Mouse (Mus musculus) limb, embryonic 12.5 days (tissue): ENCODE measurements at regions not wholly inside any gene's neighbourhood (a gene's known extent, or its start where the extent isn't known, plus 50 kb on each side); places are given as distances from the start of the nearest gene placed in this dataset.

Source experiments
- ATAC-seq: fragments of 200-750 bp; cut with Nextera tagmentation; 2 replicates; pipeline ENCODE4 v1.8.0; 2017; ENCODE audit warnings: low read depth, moderate TSS enrichment; ENCODE audit not compliant: insufficient number of reproducible peaks, insufficient read depth, low FRiP score, low TSS enrichment
- H3K27ac ChIP-seq: fragments of 300-500 bp; sonication (generic); 2 replicates; pipeline ENCODE4 v1.5.1; 2016; ENCODE audit warnings: mild to moderate bottlenecking, moderate library complexity
- H3K27me3 ChIP-seq: fragments of 300-500 bp; sonication (generic); 2 replicates; pipeline ENCODE4 v1.6.1; 2016; ENCODE audit warnings: mild to moderate bottlenecking, moderate library complexity
- H3K36me3 ChIP-seq: fragments of 300-500 bp; sonication (generic); 2 replicates; pipeline ENCODE4 v1.6.1; 2016; ENCODE audit warnings: mild to moderate bottlenecking, moderate library complexity
- H3K4me1 ChIP-seq: fragments of 300-500 bp; sonication (generic); replicated peaks from 2 replicates; pipeline ENCODE4 v1.6.1; 2016
- H3K4me2 ChIP-seq: fragments of 300-500 bp; sonication (generic); 2 replicates; pipeline ENCODE4 v1.6.1; 2016; ENCODE audit warnings: mild to moderate bottlenecking, moderate library complexity
- H3K4me3 ChIP-seq: fragments of 300-500 bp; sonication (generic); replicated peaks from 2 replicates; pipeline ENCODE4 v1.5.1; 2016; ENCODE audit warnings: mild to moderate bottlenecking
- H3K9ac ChIP-seq: fragments of 300-500 bp; sonication (generic); replicated peaks from 2 replicates; pipeline ENCODE4 v1.6.1; 2016; ENCODE audit warnings: mild to moderate bottlenecking, moderate library complexity
- H3K9me3 ChIP-seq: fragments of 300-500 bp; sonication (generic); 2 replicates; pipeline ENCODE4 v1.6.1; 2016; ENCODE audit warnings: mild to moderate bottlenecking, moderate library complexity
- WGBS: fragments of 180-500 bp; shearing (Covaris S2); methylation state at CpG from one replicate; pipeline ENCODE4 v1.1.7; 2016; 5-methylcytosine and 5-hydroxymethylcytosine counted together

DNA sequence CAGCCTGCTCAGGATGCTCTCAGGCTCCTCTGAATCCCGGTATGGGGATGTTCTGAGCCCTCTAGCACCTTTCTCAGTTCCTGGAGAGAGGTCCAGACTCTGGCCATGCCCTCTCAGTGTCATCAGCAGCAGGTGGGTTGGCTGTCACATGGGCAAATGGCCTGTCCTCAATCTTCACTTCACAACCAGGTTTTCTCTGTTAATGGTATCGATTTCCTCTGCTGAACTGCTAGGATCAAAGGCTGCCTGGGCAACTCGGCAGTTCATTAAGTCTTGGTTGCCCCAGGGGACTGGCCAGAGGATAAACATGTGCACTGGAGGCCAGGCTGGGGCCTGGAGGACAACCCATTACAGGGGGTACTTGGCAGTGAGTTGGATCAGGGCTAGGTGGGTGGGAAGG is 156.2 kb downstream of the Trim29 start:
- H3K27me3 ChIP-seq: peaks cover 3% of the 10 kb centered on the region; the same call in 1 of the 2 replicates
- H3K4me2 ChIP-seq: no peak overlapping the region
- no peak for ATAC-seq
- no peak overlapping the region for H3K9ac ChIP-seq
- WGBS: 15% methylated on average over 3 of the region's 3 CpGs
- H3K36me3 ChIP-seq: no peaks in the 10 kb centered on the region
- peaks cover 8% of the 10 kb centered on the region for H3K4me1 ChIP-seq
- no peak overlapping the region for H3K27ac ChIP-seq
- no peaks in the 10 kb centered on the region for H3K9me3 ChIP-seq
- H3K4me3 ChIP-seq: no peak overlapping the region

DNA sequence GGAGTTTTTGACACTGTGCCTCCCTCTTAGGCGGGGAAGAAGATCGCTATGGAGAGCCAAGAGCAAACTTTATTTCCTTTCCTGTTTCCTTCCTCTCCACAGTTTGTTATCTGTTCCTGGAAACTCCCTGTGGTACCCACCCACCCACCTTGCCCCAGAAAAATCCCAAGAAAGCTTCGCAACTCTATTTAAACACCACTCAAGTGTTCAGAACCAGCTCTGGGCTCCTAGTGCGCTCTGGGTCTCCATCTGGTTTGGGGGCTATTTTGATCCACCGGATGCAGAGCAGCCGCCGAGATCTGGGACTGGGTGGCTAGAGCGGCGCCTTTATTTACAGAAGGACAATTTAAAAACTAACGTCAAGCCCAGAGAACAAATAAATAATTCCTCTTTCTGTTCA is 158.6 kb downstream of the Trim29 start:
- 86% methylated on average over 10 of the region's 10 CpGs for WGBS

DNA sequence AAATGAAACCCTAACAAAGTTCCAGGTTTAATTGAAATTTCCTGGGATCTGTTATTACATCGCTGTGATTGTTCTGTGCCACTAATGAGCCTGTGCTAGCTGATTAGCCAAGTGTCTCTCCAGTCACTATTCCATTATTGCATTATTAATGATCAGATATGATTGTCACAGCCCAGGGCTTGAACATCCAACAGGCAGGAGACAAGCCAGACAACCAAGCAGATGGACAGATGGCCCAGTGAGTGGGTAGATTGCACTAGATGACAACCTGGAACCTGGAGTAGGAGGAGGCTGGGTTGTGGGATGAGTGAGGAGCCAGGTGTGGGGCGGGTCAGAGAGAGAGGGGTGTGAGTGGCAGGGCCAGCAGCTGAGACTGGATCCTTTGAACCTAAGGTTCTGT is 161.6 kb downstream of the Trim29 start:
- ATAC-seq: no peak
- 67% methylated on average over 2 of the region's 2 CpGs for WGBS
- no peak overlapping the region for H3K4me3 ChIP-seq
- H3K27me3 ChIP-seq: peaks cover 9% of the 10 kb centered on the region
- no peak overlapping the region for H3K4me2 ChIP-seq
- no peak overlapping the region for H3K9ac ChIP-seq
- H3K36me3 ChIP-seq: no peaks in the 10 kb centered on the region
- no peak overlapping the region for H3K27ac ChIP-seq
- H3K9me3 ChIP-seq: no peaks in the 10 kb centered on the region
- H3K4me1 ChIP-seq: peaks cover 5% of the 10 kb centered on the region; the same call in 1 of the 2 replicates

More for the DNA sequence above, 158.6 kb downstream of the Trim29 start:
- H3K9ac ChIP-seq: no peak overlapping the region
- H3K9me3 ChIP-seq: no peaks in the 10 kb centered on the region
- H3K4me3 ChIP-seq: no peak overlapping the region
- no peak overlapping the region for H3K27ac ChIP-seq
- no peak for ATAC-seq
- no peak overlapping the region for H3K4me2 ChIP-seq
- peaks cover 8% of the 10 kb centered on the region for H3K27me3 ChIP-seq
- H3K36me3 ChIP-seq: no peaks in the 10 kb centered on the region
- H3K4me1 ChIP-seq: peaks cover 12% of the 10 kb centered on the region

DNA sequence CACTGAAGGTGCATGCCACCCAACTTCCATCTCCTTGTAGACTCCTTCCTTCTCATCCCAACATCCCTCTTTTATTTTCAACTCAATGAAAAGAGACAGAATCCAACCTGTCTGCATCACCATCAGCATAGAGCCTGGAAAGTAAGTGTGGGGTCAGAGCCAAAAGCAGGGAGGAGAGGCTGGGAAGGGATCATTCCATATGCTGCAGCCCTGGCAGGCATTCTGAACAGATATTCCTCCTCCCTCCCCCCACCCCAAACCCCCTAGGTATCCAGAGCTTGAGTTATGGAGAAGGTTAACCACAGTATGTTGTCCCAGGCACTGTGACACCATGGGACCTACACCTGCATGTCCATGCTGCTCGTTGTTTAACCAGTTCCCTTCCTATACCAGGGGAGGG is 162.5 kb downstream of the Trim29 start:
- Histone ChIP-seq H3K36me3 (no peaks in the 10 kb centered on the region), H3K9me3 (no peaks in the 10 kb centered on the region), H3K4me3 (no peak overlapping the region), H3K9ac (no peak overlapping the region), H3K27me3 (peaks cover 9% of the 10 kb centered on the region), H3K4me2 (no peak overlapping the region), H3K4me1 (peaks cover 4% of the 10 kb centered on the region; the same call in 1 of the 2 replicates), H3K27ac (no peak overlapping the region)
- 76% methylated on average over 1 of the region's 1 CpGs for WGBS
- ATAC-seq: no peak

DNA sequence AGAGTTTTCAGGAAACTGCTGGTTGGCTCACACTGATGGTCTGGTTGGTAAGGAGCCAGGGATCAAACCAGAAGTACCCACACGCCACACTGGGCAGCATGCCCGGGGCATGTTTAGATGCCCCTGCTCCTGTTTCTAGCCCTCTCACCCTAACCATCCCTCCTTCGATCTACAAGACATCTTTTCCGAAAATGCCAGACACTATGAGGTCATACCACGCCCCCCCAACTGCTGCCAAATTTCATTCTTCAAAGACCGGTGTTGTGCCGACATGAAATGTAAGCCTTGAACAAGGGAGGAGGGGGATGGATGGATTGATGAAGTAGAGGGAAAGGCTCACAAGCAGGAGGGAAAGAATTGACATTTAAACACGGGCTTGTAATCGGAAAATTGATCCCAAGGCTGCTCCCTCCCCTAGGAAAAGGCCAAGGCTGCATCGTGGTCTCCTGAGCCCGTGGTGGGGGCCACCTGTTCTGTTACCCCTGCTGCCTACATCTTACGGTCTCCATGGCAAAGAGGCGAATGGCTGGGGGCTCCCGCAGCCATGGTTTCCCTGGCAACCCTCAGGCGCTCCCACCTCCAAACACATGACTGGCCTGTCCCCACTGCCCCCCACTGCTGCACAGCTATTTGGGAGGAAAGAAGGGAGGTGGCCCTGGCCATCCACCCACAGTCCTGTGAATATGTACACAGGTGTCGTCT is 163.1 kb downstream of the Trim29 start:
- H3K36me3 ChIP-seq: no peaks in the 10 kb centered on the region
- WGBS: 65% methylated on average over 16 of the region's 16 CpGs
- no peak overlapping the region for H3K4me3 ChIP-seq
- H3K9me3 ChIP-seq: no peaks in the 10 kb centered on the region
- no peak overlapping the region for H3K27ac ChIP-seq
- peaks cover 4% of the 10 kb centered on the region; the same call in 1 of the 2 replicates for H3K4me1 ChIP-seq
- peaks cover 9% of the 10 kb centered on the region for H3K27me3 ChIP-seq
- H3K9ac ChIP-seq: no peak overlapping the region
- ATAC-seq: no peak
- no peak overlapping the region for H3K4me2 ChIP-seq

DNA sequence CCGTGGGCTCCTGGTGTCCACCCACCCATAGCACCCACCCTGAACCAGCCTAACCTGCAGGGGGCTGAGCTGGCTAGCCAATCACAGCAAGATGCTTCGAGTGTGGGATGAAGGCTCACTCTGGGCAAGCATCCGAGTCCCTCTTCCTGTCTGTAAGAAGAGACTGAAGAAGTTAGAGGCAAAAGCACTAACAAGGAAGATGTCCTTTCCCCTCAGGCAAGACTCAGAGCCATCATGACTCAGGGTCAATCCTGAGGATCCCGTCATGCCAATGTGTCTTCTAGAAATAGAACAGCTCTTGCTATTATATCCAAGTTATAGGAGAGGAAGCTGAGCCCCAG is 163.6 kb downstream of the Trim29 start:
- H3K4me1 ChIP-seq: peaks cover 4% of the 10 kb centered on the region; the same call in 1 of the 2 replicates
- no peak overlapping the region for H3K27ac ChIP-seq
- WGBS: 73% methylated on average over 4 of the region's 4 CpGs
- no peaks in the 10 kb centered on the region for H3K36me3 ChIP-seq
- H3K27me3 ChIP-seq: peaks cover 9% of the 10 kb centered on the region
- no peak for ATAC-seq
- no peaks in the 10 kb centered on the region for H3K9me3 ChIP-seq
- no peak overlapping the region for H3K9ac ChIP-seq
- no peak overlapping the region for H3K4me2 ChIP-seq
- H3K4me3 ChIP-seq: no peak overlapping the region

DNA sequence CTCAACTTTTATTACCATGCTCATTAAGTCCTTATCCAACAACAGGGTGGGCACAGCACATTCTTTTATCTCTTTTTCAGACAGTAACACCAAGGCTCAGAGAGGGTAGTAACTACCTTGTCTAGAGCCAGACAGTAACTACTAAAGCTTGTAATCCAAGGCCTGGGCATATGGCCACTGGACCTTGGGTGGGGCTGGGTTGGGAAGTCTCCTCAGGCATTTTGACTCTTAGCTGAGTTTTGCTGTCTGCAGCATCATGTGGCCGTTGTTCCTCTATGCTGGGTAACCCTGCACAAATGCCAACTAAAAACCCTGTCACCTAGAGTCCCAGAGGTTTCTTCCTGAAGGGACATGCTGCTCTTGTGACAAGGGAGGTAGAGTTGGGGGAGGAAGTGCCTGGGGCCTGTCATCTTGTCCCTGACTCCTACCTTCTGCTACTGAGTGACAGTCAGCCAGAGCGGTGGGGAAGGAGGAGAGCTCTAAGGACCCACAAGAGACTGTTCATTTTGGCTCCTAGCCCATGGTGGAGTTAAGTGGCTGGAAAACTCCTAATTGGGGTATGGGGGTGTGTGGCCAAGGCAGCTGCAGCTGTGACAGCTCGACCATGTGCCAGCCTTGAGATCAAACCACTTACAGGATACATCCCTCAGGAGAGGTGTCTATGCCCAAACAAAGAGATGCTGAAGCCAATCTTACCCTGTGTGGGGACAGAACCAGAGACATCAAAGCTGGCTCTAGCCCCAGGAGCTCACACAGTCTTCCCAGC is 170.4 kb downstream of the Trim29 start:
- no peak for ATAC-seq
- H3K36me3 ChIP-seq: no peaks in the 10 kb centered on the region
- no peak overlapping the region for H3K27ac ChIP-seq
- H3K9me3 ChIP-seq: no peaks in the 10 kb centered on the region
- 35% methylated on average over 3 of the region's 3 CpGs for WGBS
- H3K4me3 ChIP-seq: no peak overlapping the region
- H3K27me3 ChIP-seq: no peaks in the 10 kb centered on the region
- no peak overlapping the region for H3K9ac ChIP-seq
- H3K4me2 ChIP-seq: no peak overlapping the region
- H3K4me1 ChIP-seq: no peaks in the 10 kb centered on the region

DNA sequence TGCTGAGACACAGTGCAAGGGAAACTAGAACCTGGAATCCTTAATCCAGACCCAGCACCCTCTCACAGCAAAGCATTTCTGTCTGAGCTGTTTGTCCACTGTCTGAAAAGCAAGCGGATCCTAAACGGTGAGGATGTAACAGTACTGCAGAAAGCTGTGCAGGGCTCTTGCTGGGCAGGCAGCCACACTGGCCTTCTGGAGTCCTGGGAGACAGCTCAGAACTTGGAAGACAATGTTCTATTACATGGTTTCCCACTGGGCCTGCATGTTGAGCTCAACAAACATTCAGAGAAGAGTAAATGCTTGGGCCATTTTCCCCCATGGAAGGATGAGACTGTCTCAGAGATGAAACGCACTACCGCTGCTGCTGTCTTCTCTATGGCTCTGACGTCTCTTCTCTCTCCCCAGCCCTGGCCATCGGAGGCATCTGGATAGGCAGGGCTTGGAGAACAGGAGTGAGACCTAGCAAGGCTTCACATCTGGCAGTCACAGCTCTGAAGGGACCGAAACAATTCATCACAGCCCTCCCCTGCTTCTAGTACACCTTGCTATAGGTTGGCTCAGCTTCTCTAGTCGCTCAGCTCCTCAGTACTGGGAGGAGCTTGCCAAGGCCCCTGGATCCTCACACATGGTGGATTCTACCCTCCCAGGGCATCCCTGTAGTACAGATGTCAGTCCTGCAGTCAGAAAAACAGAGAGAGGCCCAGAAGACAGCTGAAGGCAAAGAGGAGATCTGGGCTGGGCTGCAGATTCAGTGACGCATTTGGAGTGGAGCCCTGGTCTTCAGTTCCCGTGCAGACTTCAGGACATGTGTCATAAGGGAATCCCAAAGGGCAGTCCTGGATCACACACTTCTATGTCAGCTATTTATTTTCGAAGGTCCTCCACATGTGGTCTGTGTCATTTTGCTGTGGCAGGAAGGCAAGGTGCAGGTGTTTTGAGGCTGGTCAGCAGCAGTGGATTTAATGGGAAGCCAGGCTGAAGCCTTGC is 171.7 kb downstream of the Trim29 start:
- Histone ChIP-seq H3K4me1 (no peaks in the 10 kb centered on the region), H3K27me3 (0 out of 2 replicates have a peak, but pooled peaks cover under 1% of the 10 kb centered on the region), H3K4me3 (no peak overlapping the region), H3K36me3 (no peaks in the 10 kb centered on the region), H3K27ac (no peak overlapping the region), H3K4me2 (no peak overlapping the region), H3K9me3 (no peaks in the 10 kb centered on the region), H3K9ac (no peak overlapping the region)
- ATAC-seq: no peak
- 68% methylated on average over 11 of the region's 11 CpGs for WGBS

DNA sequence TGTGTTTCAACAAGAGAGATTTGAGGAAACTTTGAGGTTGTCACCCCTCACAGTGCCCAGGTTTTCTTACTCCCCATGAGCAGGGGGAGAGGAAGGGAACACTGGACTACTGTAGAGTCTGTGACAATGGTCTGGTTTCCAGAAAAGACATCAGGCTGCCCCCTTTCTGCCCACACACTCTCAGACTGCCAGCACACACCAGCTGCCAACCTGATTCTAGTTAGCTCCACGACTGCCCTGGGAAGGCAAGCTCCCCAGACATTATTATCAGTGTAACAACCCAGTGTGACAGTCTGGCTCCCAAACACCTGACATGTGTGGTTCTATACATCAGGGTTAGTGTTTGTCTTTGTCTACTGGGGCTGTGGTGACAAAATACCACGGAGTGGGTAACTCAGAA is 172.5 kb downstream of the Trim29 start:
- Histone ChIP-seq H3K4me1 (no peaks in the 10 kb centered on the region), H3K27ac (no peak overlapping the region), H3K27me3 (0 out of 2 replicates have a peak, but pooled peaks cover 3% of the 10 kb centered on the region), H3K9me3 (no peaks in the 10 kb centered on the region), H3K36me3 (no peaks in the 10 kb centered on the region), H3K4me2 (no peak overlapping the region), H3K4me3 (no peak overlapping the region), H3K9ac (no peak overlapping the region)
- WGBS: 70% methylated on average over 2 of the region's 2 CpGs
- ATAC-seq: no peak

DNA sequence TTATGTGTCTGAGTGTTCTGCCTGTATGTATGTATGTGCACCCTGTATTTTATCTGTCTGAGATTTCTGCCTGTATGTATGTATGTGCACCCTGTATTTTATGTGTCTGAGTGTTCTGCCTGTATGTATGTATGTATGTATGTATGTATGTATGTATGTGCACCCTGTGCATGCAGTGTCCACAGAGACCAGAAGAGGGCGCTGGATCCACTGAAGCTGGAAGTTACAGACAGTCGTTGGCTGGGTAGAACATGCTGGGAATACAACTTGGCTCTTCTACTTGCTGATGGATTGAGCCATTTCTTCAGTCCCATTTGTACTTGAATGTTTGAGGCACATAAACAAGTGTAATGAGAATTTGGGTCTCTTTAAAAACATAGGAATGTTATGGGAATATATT is 173.3 kb downstream of the Trim29 start:
- no peaks in the 10 kb centered on the region for H3K9me3 ChIP-seq
- ATAC-seq: no peak
- 0 out of 2 replicates have a peak, but pooled peaks cover 3% of the 10 kb centered on the region for H3K27me3 ChIP-seq
- H3K4me2 ChIP-seq: no peak overlapping the region
- H3K9ac ChIP-seq: no peak overlapping the region
- no peaks in the 10 kb centered on the region; the same call in 1 of the 2 replicates for H3K4me1 ChIP-seq
- H3K4me3 ChIP-seq: no peak overlapping the region
- H3K36me3 ChIP-seq: no peaks in the 10 kb centered on the region
- no peak overlapping the region for H3K27ac ChIP-seq
- WGBS: 90% methylated on average over 2 of the region's 2 CpGs

DNA sequence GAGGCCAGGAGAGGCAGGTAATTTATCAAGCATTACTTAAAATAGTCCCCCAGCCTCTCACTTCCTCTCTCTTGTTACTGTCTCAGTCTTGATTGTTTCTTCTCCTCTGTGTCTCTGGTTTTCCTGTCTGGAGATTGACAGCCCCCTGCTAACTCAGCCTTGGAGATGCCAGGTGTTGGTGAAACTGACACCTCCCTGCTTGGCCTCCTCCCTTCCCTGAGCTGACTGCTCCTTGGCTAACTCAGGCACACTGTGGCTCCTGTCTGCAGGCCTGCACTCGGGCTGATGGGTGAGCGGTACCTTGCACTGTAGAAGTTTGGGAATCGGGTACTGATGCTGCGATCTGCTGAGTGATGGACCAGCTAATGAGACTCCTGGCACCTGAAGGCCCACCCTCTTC is 176.1 kb downstream of the Trim29 start:
- no peak overlapping the region for H3K27ac ChIP-seq
- H3K9ac ChIP-seq: no peak overlapping the region
- no peaks in the 10 kb centered on the region for H3K9me3 ChIP-seq
- no peaks in the 10 kb centered on the region for H3K36me3 ChIP-seq
- 45% methylated on average over 4 of the region's 4 CpGs for WGBS
- H3K4me1 ChIP-seq: no peaks in the 10 kb centered on the region; the same call in 1 of the 2 replicates
- 0 out of 2 replicates have a peak, but pooled peaks cover 3% of the 10 kb centered on the region for H3K27me3 ChIP-seq
- H3K4me2 ChIP-seq: no peak overlapping the region
- no peak overlapping the region for H3K4me3 ChIP-seq
- ATAC-seq: no peak
